Mouse (Mus musculus) CH12.LX (cell line): Measurements from ENCODE around the gene F2r.

Source experiments
- BHLHE40 ChIP-seq: IDR thresholded peaks from 2 replicates; pipeline ENCODE4 v1.6.1; 2011; ENCODE audit warnings: mild to moderate bottlenecking, low read depth, low read length, improper control_type of control experiment
- CHD2 ChIP-seq: IDR thresholded peaks from 2 replicates; pipeline ENCODE4 v1.6.1; 2011; ENCODE audit warnings: low read length, improper control_type of control experiment
- CTCF ChIP-seq, 2 experiments: IDR thresholded peaks in 1 of 2; conservative IDR thresholded peaks in 1 of 2; 2 replicates each; pipeline ENCODE4 v1.5.1; 2011 to 2012; ENCODE audit warnings: low read depth in 2 of 2, low read length in 2 of 2, improper control_type of control experiment in 1 of 2, inconsistent platforms in 1 of 2, mild to moderate bottlenecking in 1 of 2, moderate library complexity in 1 of 2
- JUND ChIP-seq: conservative IDR thresholded peaks from 2 replicates; pipeline ENCODE4 v1.6.1; 2011; ENCODE audit warnings: low read depth, low read length, improper control_type of control experiment
- MAX ChIP-seq: IDR thresholded peaks from 2 replicates; pipeline ENCODE4 v1.6.1; 2011; ENCODE audit warnings: low read length, improper control_type of control experiment
- MXI1 ChIP-seq: IDR thresholded peaks from 2 replicates; pipeline ENCODE4 v1.6.1; 2011; ENCODE audit warnings: mild to moderate bottlenecking, low read depth, low read length, improper control_type of control experiment
- POLR2A ChIP-seq: IDR thresholded peaks from 2 replicates; pipeline ENCODE4 v1.6.1; 2011; ENCODE audit warnings: low read depth, mild to moderate bottlenecking, improper control_type of control experiment, low read length
- RCOR1 ChIP-seq: conservative IDR thresholded peaks from 2 replicates; pipeline ENCODE4 v1.6.1; 2012; ENCODE audit warnings: low read depth, mild to moderate bottlenecking, inconsistent platforms, low read length, improper control_type of control experiment
- SIN3A ChIP-seq: IDR thresholded peaks from 2 replicates; pipeline ENCODE4 v1.6.1; 2012; ENCODE audit warnings: low read length, improper control_type of control experiment, inconsistent platforms
- SMC3 ChIP-seq: IDR thresholded peaks from 2 replicates; pipeline ENCODE4 v1.6.1; 2011; ENCODE audit warnings: low read depth, low read length, improper control_type of control experiment
- TBP ChIP-seq: conservative IDR thresholded peaks from 2 replicates; pipeline ENCODE4 v1.6.1; 2011; ENCODE audit warnings: low read depth, low read length, improper control_type of control experiment

- no peak for TF ChIP-seq MXI1
- no peak for TF ChIP-seq RCOR1
- TF ChIP-seq TBP, result no peak
- TF ChIP-seq SMC3, result no peak
- no peak for TF ChIP-seq CHD2
- TF ChIP-seq BHLHE40, result no peak
- no peak for TF ChIP-seq CTCF (conservative IDR thresholded peaks at IDR 0.05 in 1 of 2, IDR thresholded peaks at IDR 0.05 in 1 of 2; ENCODE audit: low read depth in 2 of 2, low read length in 2 of 2)
- TF ChIP-seq POLR2A, result no peak
- no peak for TF ChIP-seq JUND
- TF ChIP-seq MAX, result no peak
- no peak for TF ChIP-seq SIN3A
These were observed 572 bp upstream of the F2r start for GRCm38 (mm10) chr13:95618859-95619258.
